Mouse (Mus musculus): ENCODE data around the gene Cd47. TPM values are rescaled to one million over a fixed set of nuclear protein-coding genes. Genes with fewer than 3 reads are reported as not detected.
A peak's percentile ranks its signal among the peaks of the same experiment; 100 is the strongest.

Cd47 gene
- total and polyA plus RNA-seq, 3 experiments = 105 to 189 (median 106) TPM

DNA sequence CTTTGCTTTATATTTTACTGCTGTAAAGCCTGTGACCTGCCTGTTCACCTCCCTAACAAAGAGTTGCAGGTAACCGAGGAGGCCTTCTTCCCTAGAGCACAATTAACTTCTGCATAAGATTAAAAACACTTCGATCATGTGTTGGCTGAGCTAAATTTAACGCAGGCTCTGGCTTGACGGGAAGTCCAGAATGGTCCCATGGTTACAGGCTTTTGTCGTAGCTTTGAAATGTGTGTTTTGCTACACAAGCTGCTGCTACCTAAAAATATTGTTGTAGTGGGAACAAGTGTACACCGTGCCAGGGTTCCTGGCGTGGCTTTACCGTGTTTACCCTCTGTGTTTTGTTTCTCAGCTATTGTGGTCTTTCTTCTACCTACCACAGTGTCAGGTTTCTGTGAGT lies 109.2 kb downstream of the Cd47 start:
- DNase-seq = no peak

DNA sequence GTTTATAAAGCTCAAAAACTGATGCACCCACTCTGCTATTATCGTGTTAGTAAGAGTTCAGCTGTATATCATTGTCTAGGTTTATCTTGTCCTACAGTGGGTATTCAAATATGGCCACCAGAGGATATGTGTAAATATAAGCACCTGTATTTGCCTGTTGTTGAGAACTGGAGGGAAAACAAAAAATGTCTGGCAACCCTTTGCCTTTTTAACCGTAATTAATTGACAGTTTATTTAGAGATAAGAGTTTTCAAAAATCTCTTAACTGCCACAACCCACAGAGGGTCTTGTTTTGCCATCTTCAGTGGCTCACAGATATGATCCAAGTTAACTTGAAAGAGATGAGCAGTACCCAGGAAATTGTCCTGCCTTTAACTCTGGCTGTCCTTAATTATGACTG lies 113.8 kb downstream of the Cd47 start:
- DNase-seq = no peak

DNA sequence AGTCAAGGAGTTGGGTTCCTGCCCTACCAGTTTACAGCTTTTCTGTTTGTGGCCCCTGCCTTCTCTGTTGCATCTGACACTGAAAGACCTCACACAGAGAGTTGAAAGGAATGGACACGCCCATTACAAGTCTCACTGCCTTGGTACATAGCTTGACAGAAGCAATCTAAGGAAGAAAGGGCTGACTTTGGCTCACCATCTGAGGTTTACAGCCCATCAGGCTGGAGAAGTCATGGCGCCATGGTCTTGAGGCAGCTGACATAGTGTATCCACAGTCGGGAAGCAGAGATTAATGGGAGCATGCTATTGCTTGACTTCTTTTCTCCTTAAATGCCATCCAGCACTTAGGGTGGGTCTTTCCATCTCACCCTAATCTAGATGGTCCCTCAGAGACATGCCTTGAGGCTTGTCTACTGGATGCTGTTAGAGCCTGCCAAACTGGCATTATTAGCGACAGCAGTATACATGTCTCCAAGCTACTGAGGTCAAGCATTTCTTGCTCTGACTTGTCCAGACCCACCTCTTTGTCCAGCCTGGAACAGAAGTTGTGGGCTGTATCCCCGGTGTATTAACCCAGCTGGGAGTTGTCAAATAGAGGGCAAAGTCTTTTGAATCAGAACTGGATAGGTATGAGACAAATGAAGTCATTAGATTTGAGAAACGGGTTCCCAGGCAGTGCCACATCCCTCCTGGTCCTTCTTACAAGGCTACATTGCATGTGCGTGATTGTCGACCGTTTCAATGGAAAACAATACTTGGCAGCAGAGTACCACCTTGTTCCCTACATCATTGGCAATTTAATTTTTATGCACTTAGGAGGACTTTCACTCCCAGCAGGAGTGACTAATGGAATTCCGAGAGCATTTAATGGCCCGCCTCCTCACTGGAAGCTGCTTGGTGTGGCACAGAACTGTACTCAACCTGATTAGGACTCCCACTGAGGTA lies 115.5 kb downstream of the Cd47 start:
- DNase-seq = no peak

DNA sequence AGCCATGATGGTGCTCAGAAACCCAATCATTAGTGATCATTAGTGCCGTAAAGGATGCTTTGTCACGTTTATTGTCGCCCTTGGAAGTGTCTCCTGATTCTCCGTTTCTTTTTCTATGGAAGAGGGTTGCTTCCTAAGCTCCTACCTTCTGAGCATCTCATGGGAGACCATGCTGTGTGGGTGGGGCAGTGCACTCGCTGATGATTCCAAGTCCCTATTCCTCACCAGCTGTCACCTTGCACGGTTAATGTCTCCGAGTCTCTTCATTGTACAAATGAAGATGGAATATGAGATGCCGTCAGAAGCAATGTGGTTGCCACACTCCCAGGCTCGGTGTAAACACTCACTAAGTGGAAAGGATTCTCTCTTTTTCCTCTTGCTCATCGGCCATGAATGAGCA lies 119.9 kb downstream of the Cd47 start:
- DNase-seq = no peak

DNA sequence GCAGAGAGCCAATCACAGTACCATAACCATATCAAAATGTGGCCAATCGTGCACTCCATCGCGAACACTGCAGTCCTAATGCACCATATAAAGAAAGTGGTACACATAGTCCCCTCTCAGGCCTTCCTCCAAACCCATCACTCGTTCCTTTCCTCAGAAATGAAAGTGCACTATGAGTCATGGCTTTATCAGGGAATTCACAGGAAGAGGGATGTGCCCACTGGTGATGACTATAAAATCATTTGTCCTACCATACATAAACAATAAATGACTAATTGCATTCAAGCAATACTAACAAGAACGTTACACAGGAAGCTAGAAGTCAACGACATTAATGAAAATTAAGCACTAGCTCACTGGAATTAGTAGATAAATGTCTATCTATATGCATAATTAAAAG lies 121.3 kb downstream of the Cd47 start:
- no peak for DNase-seq

DNA sequence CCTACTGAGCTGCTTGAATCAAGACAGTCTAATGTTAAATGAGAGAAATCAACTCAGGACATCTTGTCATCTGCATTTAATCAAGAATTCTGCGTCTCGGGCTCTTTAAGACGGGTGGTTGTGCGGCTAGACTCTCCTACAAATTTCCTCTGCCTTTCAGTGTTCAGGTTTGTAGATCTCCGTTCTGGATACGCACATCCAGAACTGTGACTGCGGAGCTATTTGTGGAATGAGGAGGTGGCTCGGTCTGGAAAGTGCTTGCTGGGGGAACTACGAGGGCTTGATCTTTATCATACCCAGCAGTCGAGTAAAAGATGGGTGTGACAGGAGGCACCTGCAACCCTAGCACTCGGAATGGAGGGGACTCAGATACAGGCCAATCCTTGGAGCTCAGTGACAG lies 121.8 kb downstream of the Cd47 start:
- DNase-seq = no peak

DNA sequence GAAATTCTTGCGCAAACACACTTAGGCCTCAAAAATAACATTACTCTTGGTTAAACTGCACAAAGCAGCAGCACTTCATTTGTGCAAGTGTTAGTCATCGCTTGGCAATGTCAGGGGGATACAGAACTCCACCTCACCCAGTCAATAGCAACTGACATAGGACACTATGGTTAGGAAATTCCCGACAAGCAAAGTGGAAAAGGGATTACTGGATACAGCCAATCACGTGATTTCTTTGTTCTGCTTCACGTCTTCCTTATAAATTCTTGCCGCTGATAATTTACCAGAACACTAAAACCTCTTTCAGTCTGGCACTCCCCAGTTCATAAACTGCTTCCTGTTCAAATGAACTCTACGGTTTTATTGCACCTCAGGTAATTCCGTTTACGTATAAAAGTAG lies 123.4 kb downstream of the Cd47 start:
- DNase-seq = no peak

DNA sequence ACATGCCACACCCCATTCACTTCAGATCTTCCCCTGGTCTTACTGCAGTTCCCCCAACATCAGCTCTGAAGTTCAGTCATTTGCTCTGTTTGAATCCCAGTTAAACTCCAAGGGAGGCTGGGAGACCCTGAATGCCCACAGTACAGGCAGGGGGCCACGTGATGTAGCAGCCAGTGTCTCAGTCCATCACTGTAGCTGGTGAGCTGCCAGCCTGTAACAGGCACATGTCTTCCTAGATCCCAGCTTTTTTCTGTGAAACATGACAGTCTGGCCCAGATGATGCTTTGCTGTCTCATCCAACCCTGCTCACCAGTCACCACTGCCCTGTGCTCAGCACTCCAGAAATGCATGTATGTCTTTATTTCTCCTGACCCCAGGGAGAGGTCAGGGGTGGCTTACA lies 124.6 kb downstream of the Cd47 start:
- DNase-seq = no peak

DNA sequence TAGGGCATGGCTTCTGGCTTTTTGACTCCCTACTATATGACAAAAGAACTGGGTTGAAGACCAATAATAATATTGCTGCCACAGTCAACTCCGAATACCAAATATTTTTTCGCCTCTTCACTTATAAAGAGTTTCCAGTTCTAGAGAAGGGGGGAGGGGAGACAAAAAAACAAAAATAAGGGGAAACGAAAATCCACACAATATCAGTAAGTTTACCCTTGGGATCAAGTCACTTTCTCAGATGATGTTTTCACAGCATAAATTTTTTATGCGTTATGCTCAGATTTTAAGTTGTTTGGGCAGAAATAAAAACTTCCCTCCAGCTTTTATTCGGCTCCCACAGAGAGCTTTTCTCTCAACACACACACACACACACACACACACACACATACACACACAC lies 132.9 kb downstream of the Cd47 start:
- DNase-seq = no peak

DNA sequence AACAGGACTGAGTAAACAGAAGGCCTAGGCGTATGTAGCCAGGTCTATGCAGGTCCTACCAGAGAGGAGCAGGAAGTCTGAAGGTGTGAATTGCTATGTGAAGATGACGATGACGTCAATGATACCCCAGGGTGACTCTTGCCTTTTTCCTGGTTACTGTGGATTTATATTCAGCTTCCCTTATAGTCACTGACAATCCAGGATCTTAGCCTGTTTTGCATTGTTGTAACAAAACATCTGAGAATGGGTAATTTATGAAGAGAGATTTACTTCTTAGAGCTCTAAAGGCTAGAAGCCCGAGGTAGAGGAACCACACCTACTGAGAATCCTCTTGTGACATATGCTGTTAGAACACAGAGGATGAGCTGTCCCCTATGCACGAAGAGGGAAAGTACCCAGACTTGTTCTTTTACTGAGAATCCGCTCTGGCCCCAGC lies 135.7 kb downstream of the Cd47 start:
- DNase-seq = no peak

DNA sequence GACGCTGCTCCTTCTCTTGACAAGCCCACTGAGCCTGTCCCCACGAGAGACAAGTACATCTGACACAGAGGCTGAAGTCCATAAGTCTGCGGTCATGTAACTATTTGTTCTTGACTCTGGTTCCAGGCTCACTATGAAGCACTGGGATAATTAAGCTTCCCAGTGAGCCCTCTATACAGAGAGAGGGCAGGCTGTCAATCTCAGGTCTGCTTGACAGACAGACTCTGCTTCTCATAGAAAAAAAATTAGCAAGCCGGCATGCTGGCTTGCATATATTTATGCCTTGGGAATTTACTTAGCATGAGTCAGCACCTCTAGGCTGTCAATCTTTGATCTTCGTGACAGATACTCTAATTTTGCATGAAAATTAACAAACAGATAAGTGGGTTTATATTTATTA lies 136.5 kb downstream of the Cd47 start:
- DNase-seq = no peak

DNA sequence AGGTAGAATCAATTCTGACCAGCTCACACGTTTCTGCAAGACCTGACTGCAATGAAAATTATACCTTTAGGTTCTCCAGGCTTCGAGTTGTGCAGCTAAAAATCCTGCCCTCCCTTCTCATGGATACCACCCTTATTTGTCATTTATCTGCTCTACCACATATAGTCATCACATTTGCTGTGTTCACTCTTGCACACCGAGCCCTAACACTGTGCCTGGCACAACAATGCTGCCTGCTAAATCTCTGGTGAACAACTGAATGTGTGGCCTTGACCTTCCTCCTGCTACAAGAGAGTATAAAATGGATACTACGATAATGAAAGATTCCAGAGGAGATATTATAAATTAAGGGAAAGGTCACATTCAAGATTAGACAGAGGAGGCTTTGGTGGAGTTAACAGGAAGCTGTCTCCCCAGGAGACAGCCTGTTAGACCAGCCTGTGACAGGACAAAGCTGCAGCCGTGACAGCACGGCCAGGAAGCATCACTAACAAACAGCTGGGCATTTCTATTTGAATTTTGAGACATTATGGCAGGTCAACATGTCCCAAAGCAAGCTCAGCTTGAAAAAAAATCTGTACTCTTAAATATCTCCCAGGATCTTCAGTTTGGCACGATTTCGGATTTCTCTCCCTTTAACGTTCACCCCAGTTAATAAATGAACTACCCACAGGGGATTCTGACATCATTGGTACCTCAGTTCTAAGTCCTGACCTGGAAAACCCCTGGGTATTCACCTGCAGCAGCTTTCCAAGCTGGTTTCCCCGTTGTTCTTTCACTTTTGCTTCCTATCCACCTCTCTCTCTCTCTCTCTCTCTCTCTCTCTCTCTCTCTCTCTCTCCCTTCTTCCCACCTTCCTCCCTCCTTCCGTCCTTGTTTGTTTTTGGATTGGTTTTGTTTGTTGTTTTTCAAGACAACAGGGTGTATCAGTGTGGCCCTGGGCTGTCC lies 137.2 kb downstream of the Cd47 start:
- peak; percentile 39 for DNase-seq

DNA sequence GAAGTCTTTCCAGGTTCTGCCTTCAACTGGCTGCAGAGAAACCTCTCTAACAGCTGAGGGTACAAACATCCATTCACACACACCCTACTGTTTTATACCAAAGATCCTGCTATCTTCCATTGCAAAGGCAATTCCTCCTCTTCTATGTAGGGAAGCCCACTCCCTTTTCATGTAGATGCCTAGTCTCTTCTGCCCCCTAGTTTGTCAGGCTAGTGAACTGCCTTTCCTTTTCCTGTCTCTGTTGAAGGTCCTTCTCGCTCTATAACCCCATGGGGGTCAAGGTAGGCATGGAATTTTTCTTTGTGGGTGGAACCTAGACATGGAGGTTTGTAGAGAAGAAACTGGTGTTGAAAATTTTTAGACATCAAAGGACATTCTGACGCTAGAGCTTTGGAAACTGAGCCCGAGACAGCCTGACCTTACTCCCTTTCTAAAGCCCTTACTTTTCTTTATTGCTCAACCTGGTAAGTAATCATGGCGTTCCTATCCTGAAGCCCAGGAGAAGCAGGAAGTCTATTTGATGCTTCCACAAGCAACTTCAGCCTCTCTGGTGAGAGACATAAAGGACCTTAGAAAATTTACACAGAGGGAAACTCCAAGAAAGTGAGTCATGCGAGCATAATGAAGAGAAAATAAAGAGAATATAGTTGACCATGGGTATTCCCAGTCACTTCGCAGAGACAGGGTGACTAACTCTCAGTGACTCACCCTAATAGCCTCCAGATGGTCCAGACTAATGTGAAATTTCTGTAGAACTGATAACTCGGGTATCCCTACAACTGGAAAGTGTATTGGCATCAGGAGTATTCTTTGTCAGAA lies 138.4 kb downstream of the Cd47 start:
- DNase-seq = peak; percentile 39

DNA sequence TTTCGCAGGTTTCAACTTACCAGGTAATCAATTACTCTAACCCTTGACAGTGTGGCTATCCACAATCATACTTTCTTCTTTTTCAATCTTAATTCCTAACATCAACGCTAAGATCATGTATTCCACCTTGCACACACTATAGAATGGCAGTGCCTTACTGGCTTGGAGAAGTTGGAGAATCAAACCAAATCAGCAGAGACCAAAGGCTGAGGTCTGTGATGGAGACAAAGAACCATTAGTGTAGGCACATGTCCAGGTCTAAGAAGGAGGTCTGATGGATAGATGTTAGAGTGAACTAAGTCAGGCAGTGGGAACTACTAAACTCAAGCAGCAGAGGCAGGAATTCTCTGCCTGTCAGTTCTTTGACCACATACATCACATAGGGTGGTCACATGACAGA lies 139.0 kb downstream of the Cd47 start:
- no peak for DNase-seq

DNA sequence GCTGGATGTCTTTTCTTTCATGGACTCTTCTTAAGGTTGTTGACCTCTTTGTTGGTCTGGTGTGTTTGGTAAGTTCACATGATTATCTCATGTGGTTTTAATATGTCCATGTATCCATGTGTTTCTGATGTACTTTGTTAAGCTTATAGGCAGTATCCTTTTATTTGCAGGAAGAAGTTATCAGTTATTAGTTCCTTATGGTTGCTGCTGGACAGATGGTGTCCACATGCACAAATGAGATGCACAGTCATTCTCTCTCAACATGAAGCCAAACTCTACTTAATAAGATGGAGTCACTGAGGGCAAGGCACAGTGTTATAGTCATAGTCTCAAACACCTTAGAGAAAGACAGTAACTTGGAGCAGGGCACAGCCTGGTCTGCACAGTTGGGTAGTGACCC lies 140.1 kb downstream of the Cd47 start:
- DNase-seq = no peak

DNA sequence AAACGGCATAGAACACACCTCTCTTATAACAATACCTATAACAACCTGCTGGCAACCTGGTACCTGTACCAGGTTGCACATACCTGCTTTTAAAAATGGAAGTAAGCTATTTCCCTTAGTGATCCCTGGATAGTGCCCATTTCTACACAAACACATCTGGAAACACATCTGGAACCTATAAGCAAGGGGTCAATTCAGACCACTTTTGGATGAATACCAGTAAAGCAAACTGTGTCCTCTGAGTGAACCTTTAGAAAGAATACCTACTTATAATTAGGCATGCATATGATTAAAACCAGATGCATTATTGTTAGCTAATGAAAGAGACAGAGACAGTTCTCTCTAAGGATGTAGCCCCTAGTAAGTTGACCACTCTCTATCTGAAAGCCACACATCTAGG lies 140.7 kb downstream of the Cd47 start:
- no peak for DNase-seq

DNA sequence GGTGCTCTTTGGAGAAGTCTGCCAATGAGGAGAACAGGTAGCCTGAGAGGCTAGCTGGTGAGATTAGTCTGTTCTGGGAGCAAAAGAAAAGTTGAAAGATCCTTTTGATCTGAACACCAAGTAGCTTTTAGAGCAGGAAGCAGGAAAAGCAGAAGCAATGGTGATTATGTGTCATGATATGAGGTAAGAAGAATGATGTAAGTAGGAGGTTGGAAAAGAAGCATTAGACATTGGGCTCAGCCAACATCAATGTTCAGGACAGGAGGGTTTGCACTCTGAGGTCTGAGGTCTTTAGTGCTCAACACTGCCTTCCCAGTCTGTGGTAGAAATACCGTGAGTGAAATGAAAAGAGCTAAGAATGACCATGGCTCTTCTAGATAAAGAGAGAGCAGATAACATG lies 143.4 kb downstream of the Cd47 start:
- DNase-seq = no peak

DNA sequence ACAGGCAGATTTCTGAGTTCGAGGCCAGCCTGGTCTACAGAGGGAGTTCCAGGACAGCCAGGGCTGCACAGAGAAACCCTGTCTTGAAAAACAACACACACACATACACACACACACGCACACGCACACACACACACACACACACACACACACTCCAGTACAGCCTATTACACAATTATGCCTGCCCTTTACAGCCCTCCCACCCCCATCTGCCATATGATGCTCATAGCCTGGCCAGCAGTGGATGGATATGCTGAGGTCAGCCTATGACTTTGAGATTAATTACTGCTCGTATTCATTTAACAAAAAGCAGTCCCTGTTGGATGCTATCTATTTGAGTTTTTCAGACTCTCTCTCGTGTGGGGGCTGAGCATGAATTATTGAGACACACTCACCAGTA lies 144.8 kb downstream of the Cd47 start:
- no peak for DNase-seq

DNA sequence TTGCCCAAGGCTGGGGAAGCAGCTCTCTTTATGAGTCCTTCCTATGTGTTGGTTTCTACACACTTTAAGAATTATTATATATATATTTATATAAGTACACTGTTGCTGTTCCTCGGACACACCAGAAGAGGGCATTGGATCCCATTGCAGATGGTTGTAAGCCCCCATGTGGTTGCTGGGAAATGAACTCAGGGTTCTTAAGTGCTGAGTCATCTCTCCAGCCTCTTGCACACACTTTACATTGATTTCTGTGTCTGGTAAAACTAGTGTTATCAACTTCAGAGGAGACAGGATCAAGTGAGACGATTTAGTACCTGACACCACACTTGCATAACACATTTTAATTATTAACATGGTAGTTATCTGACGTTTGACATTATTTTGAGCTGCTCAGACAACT lies 146.7 kb downstream of the Cd47 start:
- no peak for DNase-seq

DNA sequence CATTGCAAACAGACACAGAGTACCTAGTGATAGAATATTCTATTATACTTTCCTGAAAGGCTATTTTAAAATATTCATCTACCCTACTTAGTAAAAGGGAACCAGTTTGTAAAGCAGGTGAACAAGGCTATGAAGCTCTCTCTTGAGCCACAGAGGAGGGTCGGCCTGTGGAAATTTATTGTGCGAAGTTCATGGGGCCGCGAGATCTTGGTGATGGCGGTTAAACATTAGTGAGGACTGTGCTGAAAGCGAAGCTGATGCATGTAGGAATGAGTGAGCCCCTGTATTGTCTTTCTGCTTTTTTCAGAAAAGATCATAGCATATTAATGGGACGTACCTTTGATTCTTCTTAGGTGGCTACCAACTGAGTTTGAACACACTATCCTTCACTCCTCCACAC lies 147.3 kb downstream of the Cd47 start:
- no peak for DNase-seq

DNA sequence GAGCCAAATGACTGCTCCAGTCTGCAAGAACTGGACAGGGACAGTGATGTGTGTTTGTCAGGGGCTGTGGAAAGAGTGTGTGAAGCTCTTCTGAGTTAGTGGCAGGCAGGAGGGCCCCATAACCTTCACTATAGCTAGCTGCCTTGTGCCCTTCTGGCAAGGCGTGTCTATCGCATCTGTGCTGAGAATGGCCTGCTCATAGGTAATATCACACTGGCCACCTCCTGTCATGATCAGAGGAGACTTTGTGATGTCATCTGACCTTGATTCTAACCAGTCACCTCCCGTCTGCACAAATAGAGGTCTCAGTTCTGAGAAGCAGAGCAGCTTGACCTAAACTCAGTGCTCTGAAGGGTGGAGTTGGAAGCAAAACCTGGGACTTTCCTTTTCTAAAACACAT lies 148.0 kb downstream of the Cd47 start:
- DNase-seq = no peak

DNA sequence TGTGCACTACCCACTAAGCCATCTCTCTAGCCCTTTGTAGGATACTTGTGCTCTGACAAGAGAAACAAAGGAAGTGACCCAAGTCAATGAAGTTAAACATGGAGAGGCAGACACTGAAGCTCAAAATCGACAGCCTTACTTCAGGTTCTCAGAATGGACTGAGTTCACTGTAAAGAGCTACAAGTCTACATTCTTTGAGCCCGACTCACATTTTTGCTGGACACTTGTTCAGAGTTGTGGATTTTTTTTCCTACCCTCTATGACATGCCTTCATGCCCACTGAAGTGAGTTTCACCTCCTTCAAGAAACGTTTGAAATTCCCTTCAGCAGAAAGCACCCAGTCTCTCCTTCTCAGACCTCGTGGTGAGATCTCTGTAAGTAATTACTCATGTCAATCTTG lies 148.9 kb downstream of the Cd47 start:
- no peak for DNase-seq
